Mouse (Mus musculus): ENCODE results near the gene Vav2. TPM values are rescaled to one million over a fixed set of nuclear protein-coding genes. Genes with fewer than 3 reads are reported as not detected.

The Vav2 gene
- polyA plus RNA-seq, 1 experiment from 2014 or later = 17.3 TPM

DNA sequence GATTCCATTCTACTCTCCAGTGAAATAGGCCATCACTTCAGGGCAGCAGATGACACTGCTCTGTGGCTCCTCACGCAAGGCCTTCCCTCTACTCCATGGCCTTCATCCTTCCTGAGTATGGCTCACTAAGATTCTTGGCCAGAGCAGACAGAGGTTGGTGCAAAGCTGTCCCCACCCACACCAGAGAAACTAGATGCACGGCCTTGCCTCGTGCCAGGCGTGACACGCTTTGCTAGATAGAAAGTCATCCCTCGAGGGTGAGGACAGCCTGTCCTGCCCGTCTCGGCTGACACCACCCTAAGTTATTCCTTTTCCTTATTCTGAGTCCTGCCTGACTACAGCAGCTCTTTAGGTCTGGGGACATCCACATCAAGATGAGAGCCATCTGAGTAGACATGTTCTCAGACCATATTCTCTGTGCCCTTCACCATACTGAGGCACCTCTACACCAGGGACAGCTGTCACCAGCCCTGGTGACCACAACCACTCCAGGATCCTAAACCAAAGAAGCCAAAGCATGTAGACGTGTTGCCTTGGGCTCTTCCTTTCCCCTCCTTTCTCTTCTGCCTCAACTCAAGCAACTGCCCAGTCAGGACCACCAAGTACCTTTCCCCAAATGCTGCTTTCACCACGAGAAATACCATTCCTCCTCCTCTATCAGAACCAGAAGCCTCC lies 97.3 kb downstream of the Vav2 start:
- H3K27ac ChIP-seq (ENCODE audit: low read depth, low read length) = no peak overlapping the region
- ATAC-seq (ENCODE audit: insufficient read depth, low FRiP score, low TSS enrichment) (no peak), DNase-seq (ENCODE audit: low spot score) (no peak)
- no peaks in the 10 kb centered on the region for H3K9me3 ChIP-seq (ENCODE audit: control insufficient read depth, low read length)
- peaks cover 11% of the 10 kb centered on the region for H3K4me1 ChIP-seq (ENCODE audit: control insufficient read depth, insufficient read depth, low read length)
- H3K4me2 ChIP-seq (ENCODE audit: low read depth) = no peak overlapping the region
- no peaks in the 10 kb centered on the region for H3K27me3 ChIP-seq (ENCODE audit: control insufficient read depth, insufficient read depth, low read length)
- no peaks in the 10 kb centered on the region for H3K36me3 ChIP-seq (ENCODE audit: control insufficient read depth, insufficient read depth, low read length)
- WGBS = 92% methylated on average over 10 of the region's 10 CpGs
- no peak overlapping the region for H3K9ac ChIP-seq (ENCODE audit: low read length)
- no peak overlapping the region for H3K4me3 ChIP-seq (ENCODE audit: low read depth, low read length)

DNA sequence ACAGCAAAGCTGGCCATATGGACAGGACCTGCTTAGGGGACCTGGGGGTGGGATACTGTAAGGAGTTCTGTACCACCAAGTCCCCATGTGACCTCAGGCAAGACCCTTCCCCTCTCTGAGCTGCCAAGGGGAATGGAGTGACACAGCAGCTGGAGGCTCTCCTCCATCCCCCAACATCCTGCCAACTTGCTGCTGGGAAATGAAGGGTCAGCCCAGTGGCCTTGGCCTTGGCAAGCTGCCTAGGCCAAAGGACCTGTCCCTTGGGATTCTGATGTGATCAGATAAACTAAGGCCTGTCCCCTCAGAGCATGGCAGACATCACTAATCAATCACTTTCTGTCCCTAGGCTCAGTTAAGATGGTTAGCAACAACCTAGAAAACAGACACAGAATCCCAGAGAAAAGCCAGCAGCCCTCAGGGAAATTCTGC lies 98.2 kb downstream of the Vav2 start:
- DNase-seq (ENCODE audit: low spot score) (no peak), ATAC-seq (ENCODE audit: insufficient read depth, low FRiP score, low TSS enrichment) (no peak)
- Histone ChIP-seq H3K4me1 (ENCODE audit: control insufficient read depth, insufficient read depth, low read length) (peaks cover 13% of the 10 kb centered on the region), H3K4me2 (ENCODE audit: low read depth) (no peak overlapping the region), H3K4me3 (ENCODE audit: low read depth, low read length) (no peak overlapping the region), H3K27ac (ENCODE audit: low read depth, low read length) (no peak overlapping the region), H3K9ac (ENCODE audit: low read length) (no peak overlapping the region), H3K27me3 (ENCODE audit: control insufficient read depth, insufficient read depth, low read length) (no peaks in the 10 kb centered on the region), H3K9me3 (ENCODE audit: control insufficient read depth, low read length) (no peaks in the 10 kb centered on the region), H3K36me3 (ENCODE audit: control insufficient read depth, insufficient read depth, low read length) (no peaks in the 10 kb centered on the region)

DNA sequence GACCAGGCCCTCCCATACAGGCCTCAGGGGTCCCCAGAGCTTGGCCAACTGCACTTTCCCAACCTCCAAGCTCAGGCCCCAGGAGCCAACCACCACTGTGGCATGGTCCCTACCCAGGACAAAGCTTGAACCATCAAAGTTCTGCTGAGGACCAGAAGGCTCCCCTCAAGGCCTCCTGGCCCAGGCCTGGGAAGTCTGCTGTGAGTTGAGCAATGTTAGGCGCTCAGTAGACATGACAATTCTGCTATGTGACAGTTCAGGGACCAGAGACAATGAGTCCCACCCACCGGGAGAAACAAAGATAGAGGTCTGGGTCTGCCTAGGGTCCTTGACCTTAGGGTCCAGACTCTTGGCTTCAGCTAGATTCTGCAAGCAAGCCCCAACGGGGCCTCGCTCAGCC lies 98.9 kb downstream of the Vav2 start:
- no peaks in the 10 kb centered on the region for H3K9me3 ChIP-seq (ENCODE audit: control insufficient read depth, low read length)
- no peak for ATAC-seq (ENCODE audit: insufficient read depth, low FRiP score, low TSS enrichment)
- peaks cover 15% of the 10 kb centered on the region for H3K4me1 ChIP-seq (ENCODE audit: control insufficient read depth, insufficient read depth, low read length)
- H3K4me2 ChIP-seq (ENCODE audit: low read depth) = no peak overlapping the region
- H3K36me3 ChIP-seq (ENCODE audit: control insufficient read depth, insufficient read depth, low read length) = no peaks in the 10 kb centered on the region
- no peak for DNase-seq (ENCODE audit: low spot score)
- no peaks in the 10 kb centered on the region for H3K27me3 ChIP-seq (ENCODE audit: control insufficient read depth, insufficient read depth, low read length)
- H3K27ac ChIP-seq (ENCODE audit: low read depth, low read length) = no peak overlapping the region
- no peak overlapping the region for H3K9ac ChIP-seq (ENCODE audit: low read length)
- H3K4me3 ChIP-seq (ENCODE audit: low read depth, low read length) = no peak overlapping the region
- WGBS = 65% methylated on average over 4 of the region's 4 CpGs

DNA sequence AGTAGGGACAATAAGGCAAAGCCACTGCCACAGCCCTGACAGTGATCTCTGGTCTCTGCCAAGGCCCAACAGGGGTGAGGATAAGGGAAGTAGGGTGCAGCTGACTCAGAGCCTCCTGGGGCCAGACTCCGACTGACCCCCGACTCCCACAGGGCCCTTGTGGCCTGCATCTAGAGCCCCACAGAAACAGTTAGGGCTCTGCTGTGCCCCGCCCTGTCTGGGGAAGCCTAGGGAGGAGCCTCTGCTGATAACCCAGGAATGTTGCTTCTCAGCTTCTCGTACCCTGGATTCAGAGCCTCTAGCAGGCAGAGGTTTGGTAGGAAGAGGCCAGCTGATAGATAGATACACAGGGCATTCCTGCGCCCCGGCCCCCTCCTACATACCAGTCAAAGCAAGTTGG lies 99.8 kb downstream of the Vav2 start:
- no peak overlapping the region for H3K4me3 ChIP-seq (ENCODE audit: low read depth, low read length)
- H3K9me3 ChIP-seq (ENCODE audit: control insufficient read depth, low read length) = no peaks in the 10 kb centered on the region
- H3K4me1 ChIP-seq (ENCODE audit: control insufficient read depth, insufficient read depth, low read length) = peaks cover 16% of the 10 kb centered on the region
- 87% methylated on average over 6 of the region's 6 CpGs for WGBS
- DNase-seq (ENCODE audit: low spot score) (no peak), ATAC-seq (ENCODE audit: insufficient read depth, low FRiP score, low TSS enrichment) (no peak)
- H3K27ac ChIP-seq (ENCODE audit: low read depth, low read length) = no peak overlapping the region
- H3K36me3 ChIP-seq (ENCODE audit: control insufficient read depth, insufficient read depth, low read length) = no peaks in the 10 kb centered on the region
- no peak overlapping the region for H3K9ac ChIP-seq (ENCODE audit: low read length)
- H3K27me3 ChIP-seq (ENCODE audit: control insufficient read depth, insufficient read depth, low read length) = no peaks in the 10 kb centered on the region
- H3K4me2 ChIP-seq (ENCODE audit: low read depth) = no peak overlapping the region

DNA sequence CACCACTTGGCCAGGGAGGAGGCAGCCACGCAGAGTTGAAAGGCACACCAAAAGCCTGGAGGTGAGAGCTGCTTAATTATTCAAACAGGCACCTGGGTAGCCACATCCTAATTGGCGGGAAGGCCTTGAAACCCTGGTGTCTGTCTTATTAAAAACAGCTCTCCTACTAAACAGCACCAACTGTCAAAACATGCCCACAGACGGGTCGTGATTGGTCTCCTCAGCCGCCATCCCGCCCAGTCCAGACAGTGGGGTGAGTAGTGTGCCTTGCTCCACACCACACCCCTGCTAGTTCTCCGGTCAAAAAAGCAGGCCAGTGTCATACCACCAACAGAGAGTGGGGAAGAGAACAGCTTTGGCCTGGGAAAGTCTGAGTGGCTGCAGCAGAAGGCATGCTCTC lies 100.5 kb downstream of the Vav2 start:
- Histone ChIP-seq H3K9me3 (ENCODE audit: control insufficient read depth, low read length) (no peaks in the 10 kb centered on the region), H3K27me3 (ENCODE audit: control insufficient read depth, insufficient read depth, low read length) (no peaks in the 10 kb centered on the region), H3K4me1 (ENCODE audit: control insufficient read depth, insufficient read depth, low read length) (peaks cover 22% of the 10 kb centered on the region), H3K36me3 (ENCODE audit: control insufficient read depth, insufficient read depth, low read length) (no peaks in the 10 kb centered on the region), H3K4me3 (ENCODE audit: low read depth, low read length) (no peak overlapping the region), H3K27ac (ENCODE audit: low read depth, low read length) (no peak overlapping the region), H3K4me2 (ENCODE audit: low read depth) (no peak overlapping the region), H3K9ac (ENCODE audit: low read length) (no peak overlapping the region)
- no peak for DNase-seq (ENCODE audit: low spot score)
- no peak for ATAC-seq (ENCODE audit: insufficient read depth, low FRiP score, low TSS enrichment)
- 58% methylated on average over 7 of the region's 7 CpGs for WGBS

DNA sequence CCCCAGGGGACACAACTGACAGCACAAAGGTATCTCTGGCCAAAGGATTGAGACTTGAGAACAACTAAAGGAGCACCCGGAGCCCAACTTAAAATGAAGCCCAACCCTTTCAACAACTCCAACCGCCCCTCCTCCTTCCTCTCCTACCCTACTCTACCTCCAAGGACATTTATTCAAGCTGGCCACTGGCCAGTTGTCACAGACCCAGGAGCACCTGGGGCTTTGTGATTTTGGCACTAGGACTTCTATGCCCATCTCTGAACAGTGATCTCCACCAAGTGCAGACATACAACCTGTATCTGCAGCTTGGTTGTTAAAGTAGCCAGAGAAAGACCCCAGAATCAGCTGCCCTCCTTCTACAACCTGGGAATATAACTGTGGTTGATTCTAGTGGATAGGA lies 102.1 kb downstream of the Vav2 start:
- H3K36me3 ChIP-seq (ENCODE audit: control insufficient read depth, insufficient read depth, low read length) = no peaks in the 10 kb centered on the region
- H3K4me2 ChIP-seq (ENCODE audit: low read depth) = no peak overlapping the region
- H3K9ac ChIP-seq (ENCODE audit: low read length) = no peak overlapping the region
- 17% methylated on average over 2 of the region's 2 CpGs for WGBS
- H3K9me3 ChIP-seq (ENCODE audit: control insufficient read depth, low read length) = no peaks in the 10 kb centered on the region
- H3K27me3 ChIP-seq (ENCODE audit: control insufficient read depth, insufficient read depth, low read length) = no peaks in the 10 kb centered on the region
- H3K4me3 ChIP-seq (ENCODE audit: low read depth, low read length) = no peak overlapping the region
- H3K4me1 ChIP-seq (ENCODE audit: control insufficient read depth, insufficient read depth, low read length) = peaks cover 22% of the 10 kb centered on the region
- DNase-seq (ENCODE audit: low spot score) (no peak), ATAC-seq (ENCODE audit: insufficient read depth, low FRiP score, low TSS enrichment) (no peak)
- H3K27ac ChIP-seq (ENCODE audit: low read depth, low read length) = no peak overlapping the region

DNA sequence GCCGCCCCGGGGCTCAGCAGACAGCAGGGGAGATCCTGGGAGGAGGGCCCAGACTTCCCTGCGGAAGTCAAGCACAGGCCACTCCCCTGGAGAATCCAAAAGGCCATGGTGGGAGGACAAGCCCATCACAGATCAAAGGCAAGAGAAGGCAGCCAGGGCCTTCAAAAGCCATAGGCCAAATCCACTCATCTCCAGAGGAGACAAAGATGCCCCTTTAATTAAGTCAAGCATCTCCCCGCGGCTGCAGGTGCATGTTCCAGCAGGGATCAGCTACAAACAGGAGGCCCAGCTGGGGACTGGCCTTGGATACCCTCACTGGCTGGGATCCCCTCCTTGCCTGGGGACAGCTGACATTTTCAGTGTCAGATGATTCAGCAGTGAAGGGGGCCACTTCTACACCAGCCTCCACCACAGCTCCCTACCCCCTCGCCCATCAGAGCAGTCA lies 105.4 kb downstream of the Vav2 start:
- Histone ChIP-seq H3K4me1 (ENCODE audit: control insufficient read depth, insufficient read depth, low read length) (peaks cover 14% of the 10 kb centered on the region), H3K27me3 (ENCODE audit: control insufficient read depth, insufficient read depth, low read length) (no peaks in the 10 kb centered on the region), H3K9ac (ENCODE audit: low read length) (no peak overlapping the region), H3K4me3 (ENCODE audit: low read depth, low read length) (no peak overlapping the region), H3K4me2 (ENCODE audit: low read depth) (no peak overlapping the region), H3K9me3 (ENCODE audit: control insufficient read depth, low read length) (no peaks in the 10 kb centered on the region), H3K27ac (ENCODE audit: low read depth, low read length) (0 out of 2 replicates have a peak overlapping the region, but pooled peaks have one; percentile 53), H3K36me3 (ENCODE audit: control insufficient read depth, insufficient read depth, low read length) (no peaks in the 10 kb centered on the region)
- peak; percentile 33 for DNase-seq (ENCODE audit: low spot score)
- 8% methylated on average over 6 of the region's 6 CpGs for WGBS
- ATAC-seq (ENCODE audit: insufficient read depth, low FRiP score, low TSS enrichment) = no peak

DNA sequence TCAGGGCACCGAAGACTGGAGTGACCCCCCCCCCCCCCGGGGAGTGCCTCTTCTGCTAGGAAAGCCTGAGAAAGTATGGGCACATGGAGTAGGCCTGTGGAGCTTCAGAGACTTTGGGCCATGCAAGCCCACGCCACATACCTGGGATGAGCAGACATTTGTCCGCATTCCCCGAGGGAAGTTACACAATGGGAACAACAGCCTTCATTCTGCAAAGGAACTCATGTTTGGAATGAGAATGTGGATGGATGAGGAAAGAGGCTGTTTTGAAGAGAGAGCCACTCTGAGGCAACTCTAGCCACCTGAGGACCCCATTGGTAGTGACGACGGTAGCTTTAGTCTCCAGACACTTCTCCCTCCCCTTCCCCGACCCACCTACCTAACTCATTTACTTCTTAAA lies 106.0 kb downstream of the Vav2 start:
- Histone ChIP-seq H3K4me3 (ENCODE audit: low read depth, low read length) (no peak overlapping the region), H3K27me3 (ENCODE audit: control insufficient read depth, insufficient read depth, low read length) (no peaks in the 10 kb centered on the region), H3K9ac (ENCODE audit: low read length) (no peak overlapping the region), H3K9me3 (ENCODE audit: control insufficient read depth, low read length) (no peaks in the 10 kb centered on the region), H3K4me2 (ENCODE audit: low read depth) (no peak overlapping the region), H3K4me1 (ENCODE audit: control insufficient read depth, insufficient read depth, low read length) (peaks cover 14% of the 10 kb centered on the region), H3K36me3 (ENCODE audit: control insufficient read depth, insufficient read depth, low read length) (no peaks in the 10 kb centered on the region), H3K27ac (ENCODE audit: low read depth, low read length) (no peak overlapping the region)
- no peak for ATAC-seq (ENCODE audit: insufficient read depth, low FRiP score, low TSS enrichment)
- WGBS = 61% methylated on average over 8 of the region's 8 CpGs
- no peak for DNase-seq (ENCODE audit: low spot score)

DNA sequence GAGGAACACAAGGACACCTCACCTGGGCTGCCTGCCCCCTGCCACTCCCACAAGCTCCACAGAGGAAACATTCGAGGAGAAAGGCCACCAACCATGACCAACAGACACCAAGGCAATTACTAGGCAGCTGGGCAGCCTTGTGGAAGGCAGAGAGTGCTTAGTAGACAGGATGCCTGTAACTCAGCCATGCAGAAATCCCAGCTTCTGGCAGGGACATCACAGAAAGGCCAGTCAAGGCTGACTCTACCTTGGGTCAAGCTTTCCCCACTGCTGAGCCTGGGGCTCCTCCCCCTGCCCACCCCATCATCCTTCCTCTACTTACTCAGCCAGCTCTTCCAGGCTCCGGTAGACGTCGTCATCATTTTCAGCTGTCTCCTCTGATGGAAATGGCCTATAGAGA lies 108.2 kb downstream of the Vav2 start:
- WGBS = 72% methylated on average over 4 of the region's 4 CpGs
- peaks cover 12% of the 10 kb centered on the region for H3K4me1 ChIP-seq (ENCODE audit: control insufficient read depth, insufficient read depth, low read length)
- no peak overlapping the region for H3K4me2 ChIP-seq (ENCODE audit: low read depth)
- H3K36me3 ChIP-seq (ENCODE audit: control insufficient read depth, insufficient read depth, low read length) = no peaks in the 10 kb centered on the region
- no peaks in the 10 kb centered on the region for H3K9me3 ChIP-seq (ENCODE audit: control insufficient read depth, low read length)
- no peaks in the 10 kb centered on the region for H3K27me3 ChIP-seq (ENCODE audit: control insufficient read depth, insufficient read depth, low read length)
- no peak overlapping the region for H3K9ac ChIP-seq (ENCODE audit: low read length)
- H3K4me3 ChIP-seq (ENCODE audit: low read depth, low read length) = no peak overlapping the region
- DNase-seq (ENCODE audit: low spot score) = no peak
- ATAC-seq (ENCODE audit: insufficient read depth, low FRiP score, low TSS enrichment) = no peak
- no peak overlapping the region for H3K27ac ChIP-seq (ENCODE audit: low read depth, low read length)

Data from neural tube, embryonic 11.5 days (tissue).